Mouse (Mus musculus) liver, embryonic 14.5 days (tissue): Measurements from ENCODE around the gene Chac1. TPM values are rescaled to one million over a fixed set of nuclear protein-coding genes. Genes with fewer than 3 reads are reported as not detected.

Experiments
- ATAC-seq: fragments of 200-750 bp; cut with Nextera tagmentation; 2 replicates; pipeline ENCODE4 v1.8.0; 2017; ENCODE audit warnings: moderate number of reproducible peaks, mild to moderate bottlenecking, moderate library complexity; ENCODE audit not compliant: insufficient read depth
- DNase-seq, 3 experiments: peaks; one replicate each; pipeline ENCODE4 v3.0.0-alpha.2; 2012 to 2013; ENCODE audit warnings: low read depth in 3 of 3, low spot score in 3 of 3
- H3K27ac ChIP-seq: fragments of 300-500 bp; sonication (generic); 2 replicates; pipeline ENCODE4 v1.5.1; 2014; ENCODE audit warnings: moderate library complexity, mild to moderate bottlenecking, control low read depth, inconsistent platforms
- H3K27me3 ChIP-seq: fragments of 300-500 bp; sonication (generic); 2 replicates; pipeline ENCODE4 v1.6.1; 2014; ENCODE audit warnings: mild to moderate bottlenecking, low read length, moderate library complexity; ENCODE audit not compliant: control insufficient read depth, insufficient read depth
- H3K36me3 ChIP-seq: fragments of 300-500 bp; sonication (generic); replicated peaks from 2 replicates; pipeline ENCODE4 v1.6.1; 2014; ENCODE audit warnings: low read depth; ENCODE audit not compliant: control insufficient read depth, insufficient read depth
- H3K4me1 ChIP-seq, 2 experiments: fragments of 200-500 bp in 1 of 2; fragments of 300-500 bp in 1 of 2; sonication (generic) in 1 of 2; replicated peaks; 2 replicates each; pipeline ENCODE4 v1.6.1; 2012 to 2014; ENCODE audit warnings: antibody characterized with exemption in 1 of 2, inconsistent platforms in 1 of 2, low read length in 1 of 2; ENCODE audit not compliant: control insufficient read depth in 2 of 2, insufficient read depth in 2 of 2
- H3K4me2 ChIP-seq: fragments of 300-500 bp; sonication (generic); 2 replicates; pipeline ENCODE4 v1.6.1; 2014; ENCODE audit warnings: low read depth, mild to moderate bottlenecking, control low read depth, moderate library complexity
- H3K4me3 ChIP-seq, 2 experiments: fragments of 200-500 bp in 1 of 2; fragments of 300-500 bp in 1 of 2; sonication (generic) in 1 of 2; 2 replicates each; pipeline ENCODE4 v1.5.1; 2012 to 2014; ENCODE audit warnings: low read depth in 2 of 2, low read length in 2 of 2, mild to moderate bottlenecking in 2 of 2, control low read depth in 1 of 2, inconsistent platforms in 1 of 2, moderate library complexity in 1 of 2; ENCODE audit not compliant: insufficient read depth in 1 of 2
- H3K9ac ChIP-seq: fragments of 300-500 bp; sonication (generic); replicated peaks from 2 replicates; pipeline ENCODE4 v1.6.1; 2014; ENCODE audit warnings: mild to moderate bottlenecking, control low read depth, moderate library complexity
- H3K9me3 ChIP-seq: fragments of 300-500 bp; sonication (generic); 2 replicates; pipeline ENCODE4 v1.6.1; 2016; ENCODE audit warnings: low read length, mixed read lengths; ENCODE audit not compliant: control insufficient read depth
- CTCF ChIP-seq: IDR thresholded peaks from 2 replicates; pipeline ENCODE4 v1.5.1; 2016; ENCODE audit warnings: antibody characterized with exemption, low read depth, control low read depth
- EP300 ChIP-seq: IDR thresholded peaks from 2 replicates; pipeline ENCODE4 v1.6.1; 2016; ENCODE audit warnings: antibody characterized with exemption, low read depth
- WGBS: fragments of 180-500 bp; shearing (Covaris S2); extraction: QIAGEN DNeasy Blood & Tissue Kit; methylation state at CpG from one replicate; pipeline ENCODE4 v1.1.7; 2014; ENCODE audit not compliant: insufficient replicate concordance; 5-methylcytosine and 5-hydroxymethylcytosine counted together
- polyA plus RNA-seq, 2 experiments: library from polyadenylated mRNA; depleted of rRNA in 1 of 2; stranded (reverse) in 1 of 2; unstranded in 1 of 2; fragments of >200 nt; fragmentation: Nextera tagmentation in 1 of 2; extraction: Ambion mirVana in 1 of 2; gene quantifications; 2 replicates each; pipeline versions ENCODE4 v1.2.1 to v1.2.3; 2012 to 2014

The Chac1 gene
- polyA plus RNA-seq, 2 experiments = 0.29 to 1.2 TPM

- H3K4me3 ChIP-seq = no peak overlapping the region
- no peaks in the 10 kb centered on the region for H3K9me3 ChIP-seq
- H3K9ac ChIP-seq = no peak overlapping the region
- no peak overlapping the region for H3K4me2 ChIP-seq
- DNase-seq (no peak), ATAC-seq (no peak)
- H3K27ac ChIP-seq = no peak overlapping the region
- peaks cover 0 to 4% of the 10 kb centered on the region in 2 experiments; a peak in 2 of 4 replicates for H3K4me1 ChIP-seq
- H3K36me3 ChIP-seq = no peaks in the 10 kb centered on the region
- WGBS = 48% methylated on average over 5 of the region's 5 CpGs
- TF ChIP-seq CTCF = no peak
- no peak for TF ChIP-seq EP300
- no peaks in the 10 kb centered on the region for H3K27me3 ChIP-seq
Measured at GRCm38 (mm10) chr2:119356805-119357204, 5.8 kb downstream of the Chac1 start.

DNA sequence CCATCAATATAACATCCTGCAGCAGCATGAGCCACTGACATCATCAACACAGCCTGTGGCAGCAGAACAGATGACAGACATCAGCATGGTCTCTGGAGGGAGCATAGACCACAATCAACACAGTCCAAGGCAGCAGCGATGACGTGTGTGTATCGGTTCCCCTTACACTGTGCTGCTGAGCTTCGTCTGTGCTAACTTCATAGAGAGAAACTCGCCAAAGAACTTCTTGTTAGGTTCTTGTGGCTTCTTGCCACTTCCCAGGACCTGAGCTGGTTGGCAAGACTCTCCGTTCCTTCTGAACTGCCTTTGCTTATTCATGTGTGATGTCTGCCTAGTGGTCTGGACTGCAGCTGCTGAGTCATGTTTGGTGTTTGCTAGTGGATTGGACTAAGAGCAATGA is 7.2 kb downstream of the Chac1 start:
- DNase-seq (no peak), ATAC-seq (no peak)
- Histone ChIP-seq H3K27me3 (no peaks in the 10 kb centered on the region), H3K4me1 (peaks cover 0 to 4% of the 10 kb centered on the region in 2 experiments; a peak in 2 of 4 replicates), H3K9me3 (no peaks in the 10 kb centered on the region), H3K4me3 (no peak overlapping the region), H3K36me3 (no peaks in the 10 kb centered on the region), H3K27ac (no peak overlapping the region), H3K9ac (no peak overlapping the region), H3K4me2 (no peak overlapping the region)
- 46% methylated on average over 6 of the region's 6 CpGs for WGBS
- TF ChIP-seq CTCF (no peak), EP300 (no peak)

- Histone ChIP-seq H3K4me1 (peaks cover 0 to 4% of the 10 kb centered on the region in 2 experiments; a peak in 2 of 4 replicates), H3K4me3 (no peak overlapping the region), H3K36me3 (no peaks in the 10 kb centered on the region), H3K27ac (no peak overlapping the region), H3K4me2 (no peak overlapping the region), H3K27me3 (no peaks in the 10 kb centered on the region), H3K9ac (no peak overlapping the region), H3K9me3 (no peaks in the 10 kb centered on the region)
- DNase-seq (no peak), ATAC-seq (no peak)
- 22% methylated on average over 2 of the region's 2 CpGs for WGBS
- TF ChIP-seq CTCF (no peak), EP300 (no peak)
Measured at GRCm38 (mm10) chr2:119359721-119360291, 8.8 kb downstream of the Chac1 start.

DNA sequence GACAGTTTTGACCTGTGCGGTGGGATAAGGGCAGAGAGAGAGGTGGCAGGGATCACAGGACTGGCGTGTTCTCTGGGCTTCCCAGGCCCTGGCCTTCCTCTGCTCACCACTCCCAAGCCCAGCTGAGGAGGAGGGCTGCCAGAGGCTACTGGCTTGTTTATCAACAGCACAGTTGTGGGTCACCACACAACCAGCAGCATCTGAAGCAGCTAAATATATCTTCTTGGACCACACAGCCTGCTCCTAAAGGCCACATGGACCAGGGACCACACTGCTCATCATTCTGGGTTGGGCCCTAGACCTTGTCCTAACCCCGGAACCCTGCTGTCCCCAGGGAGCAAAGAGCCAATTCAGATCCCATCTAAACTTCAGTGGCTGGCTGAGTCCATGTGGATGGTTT is 13.9 kb downstream of the Chac1 start:
- no peak for ATAC-seq
- Histone ChIP-seq H3K27ac (no peak overlapping the region), H3K9me3 (no peaks in the 10 kb centered on the region), H3K27me3 (no peaks in the 10 kb centered on the region), H3K4me1 (no peaks in the 10 kb centered on the region), H3K4me2 (no peak overlapping the region), H3K9ac (no peak overlapping the region), H3K4me3 (no peak overlapping the region), H3K36me3 (no peaks in the 10 kb centered on the region)
- no peak for DNase-seq
- TF ChIP-seq EP300 (no peak), CTCF (no peak)
- WGBS = 64% methylated on average over 3 of the region's 3 CpGs

DNA sequence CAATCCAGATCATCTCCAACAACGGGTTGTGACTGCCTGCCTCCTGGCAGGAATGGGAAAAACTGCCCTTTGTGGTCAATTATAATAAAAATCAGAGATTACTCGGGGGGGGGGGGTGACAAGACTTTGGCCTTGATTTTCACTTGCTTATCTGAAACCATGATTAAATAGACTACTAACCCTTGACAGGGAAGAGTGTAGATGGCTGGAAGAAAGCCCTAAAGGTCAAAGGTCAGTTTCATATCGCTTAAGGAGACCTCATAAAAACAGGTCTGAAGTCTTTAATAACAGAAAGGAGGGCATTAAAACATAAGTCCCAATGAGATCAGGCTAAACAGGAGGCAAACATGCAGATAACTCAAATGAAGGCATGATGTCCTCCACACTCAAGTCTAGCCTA is 16.3 kb downstream of the Chac1 start:
- Histone ChIP-seq H3K9me3 (no peaks in the 10 kb centered on the region), H3K27ac (no peak overlapping the region), H3K9ac (no peak overlapping the region), H3K4me2 (no peak overlapping the region), H3K36me3 (peaks cover 3% of the 10 kb centered on the region), H3K4me1 (no peaks in the 10 kb centered on the region), H3K4me3 (no peak overlapping the region), H3K27me3 (no peaks in the 10 kb centered on the region)
- no peak for DNase-seq
- TF ChIP-seq EP300 = no peak
- no peak for TF ChIP-seq CTCF
- ATAC-seq = no peak
- 63% methylated on average over 3 of the region's 3 CpGs for WGBS
